ENCODE assay signal across 1 mouse cellular context in the genomic region with DNA sequence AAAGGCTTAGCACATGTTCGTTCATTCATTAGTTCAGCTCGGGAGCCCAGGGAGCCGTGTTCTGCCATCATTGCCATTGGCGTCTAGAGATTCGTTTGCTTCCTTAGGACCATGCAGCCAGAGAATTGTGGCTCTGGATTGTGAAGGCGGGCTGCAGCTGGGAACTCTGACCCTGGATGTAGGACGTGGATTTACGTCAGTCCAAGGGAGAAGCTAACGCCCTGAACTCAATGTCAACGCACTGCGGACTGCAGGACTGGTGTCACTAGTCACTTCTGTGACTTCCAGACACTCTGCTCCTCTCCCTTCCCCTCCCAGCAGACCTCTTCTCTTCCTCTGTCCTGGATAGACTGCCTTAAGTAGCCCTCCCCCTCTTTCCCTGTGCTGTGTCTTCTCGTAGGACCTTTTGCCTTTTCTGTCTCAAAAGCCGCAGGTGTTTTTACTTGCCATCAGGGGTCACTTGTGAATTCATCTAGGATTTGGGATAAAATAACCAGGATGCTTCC.
TF ChIP-seq lines count a peak whose summit lies in the region.

No protein-coding gene starts in this region.

TF ChIP-seq in MEL, 35 proteins besides CTCF, POLR2A, EP300 and RAD21 (continued from another document):
- TF ChIP-seq TCF12 (IDR thresholded peaks at IDR 0.05; ENCODE audit: low read depth, low read length) = no peak
- TF ChIP-seq ZNF384 (IDR thresholded peaks at IDR 0.05; ENCODE audit: low read depth, low read length) = no peak
- no peak for TF ChIP-seq ELF1 (IDR thresholded peaks at IDR 0.05; ENCODE audit: low read depth, low read length)
- no peak for TF ChIP-seq CHD1 (IDR thresholded peaks at IDR 0.05; ENCODE audit: low read depth, low read length)
- no peak for TF ChIP-seq BHLHE40 (IDR thresholded peaks at IDR 0.05; ENCODE audit: borderline replicate concordance, low read depth, low read length)
- TF ChIP-seq POLR2AphosphoS5 (IDR thresholded peaks at IDR 0.05; ENCODE audit: borderline replicate concordance, low read depth, low read length) = no peak
- TF ChIP-seq TAL1 (IDR thresholded peaks at IDR 0.05; ENCODE audit: low read length) = no peak
- no peak for TF ChIP-seq GABPA (IDR thresholded peaks at IDR 0.05; ENCODE audit: low read depth, low read length)
